Mouse (Mus musculus) CD4-positive, CD25-positive, alpha-beta regulatory T cell, adult 2 months (primary cell): ENCODE measurements around the gene Plekhg3.
A peak's percentile ranks its signal among the peaks of the same experiment; 100 is the strongest.

Experiments
- DNase-seq: peaks from one replicate; pipeline ENCODE4 v3.0.0-alpha.2; 2012; ENCODE audit warnings: low read depth, low spot score

The Plekhg3 gene

DNA sequence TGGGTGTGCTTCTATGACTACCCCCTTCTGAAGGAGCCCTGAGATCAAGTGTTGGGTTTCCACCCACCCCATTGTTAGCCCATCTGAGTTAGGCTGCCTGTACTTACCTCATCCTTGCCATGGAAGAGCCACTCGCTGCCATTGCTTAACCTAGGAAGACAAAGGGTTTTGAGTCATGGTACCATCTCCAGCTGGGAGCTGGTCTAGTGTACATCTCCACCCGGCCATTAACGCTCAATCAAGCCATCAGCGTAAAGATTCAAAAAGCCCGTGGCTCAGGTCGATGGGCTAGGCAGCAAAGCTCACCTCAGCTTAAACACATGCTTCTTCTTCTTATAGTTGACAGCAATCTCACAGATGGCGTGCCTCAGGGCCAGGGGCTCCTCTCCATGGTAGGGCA, 52.8 kb downstream of the Plekhg3 start:
- DNase-seq: no peak

DNA sequence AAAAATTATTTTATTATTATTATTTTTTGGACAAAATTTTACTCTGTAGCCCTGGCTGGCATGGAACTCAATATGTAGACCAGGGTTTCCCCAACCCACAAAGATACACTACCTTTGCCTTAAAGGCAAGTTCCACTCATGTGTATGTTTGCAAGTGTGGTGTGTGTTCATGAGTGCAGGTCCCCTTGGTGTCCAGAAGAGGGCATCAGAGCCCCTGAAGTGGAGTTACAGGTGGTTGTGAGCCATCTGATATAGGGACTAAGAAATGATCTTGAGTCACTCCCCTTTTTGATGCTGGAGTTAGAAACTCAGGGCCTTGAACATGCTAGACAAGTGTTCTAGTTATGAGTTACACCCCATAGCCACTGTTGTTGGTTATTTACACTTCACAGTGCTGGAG, 54.3 kb downstream of the Plekhg3 start:
- DNase-seq: no peak

DNA sequence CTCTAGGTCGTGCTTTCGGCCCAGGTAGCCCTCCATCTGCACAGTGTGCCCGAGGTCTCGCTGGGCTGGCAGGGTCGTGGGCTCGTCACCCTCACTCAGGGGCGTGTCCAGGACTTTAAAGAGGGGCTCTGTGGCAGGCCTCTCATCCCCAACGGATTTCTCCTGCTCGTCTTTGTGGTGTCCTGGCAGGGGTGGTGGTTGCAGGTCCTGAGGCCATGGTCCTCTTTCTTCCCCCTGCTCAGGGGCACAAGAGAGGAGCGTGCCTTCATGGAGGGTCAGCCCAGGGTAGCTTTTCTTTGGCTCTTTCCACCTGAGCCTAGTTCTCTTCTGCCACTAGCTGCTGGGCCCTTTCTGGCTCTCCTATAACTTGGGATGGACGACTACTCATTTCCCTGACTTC, 56.7 kb downstream of the Plekhg3 start:
- no peak for DNase-seq

DNA sequence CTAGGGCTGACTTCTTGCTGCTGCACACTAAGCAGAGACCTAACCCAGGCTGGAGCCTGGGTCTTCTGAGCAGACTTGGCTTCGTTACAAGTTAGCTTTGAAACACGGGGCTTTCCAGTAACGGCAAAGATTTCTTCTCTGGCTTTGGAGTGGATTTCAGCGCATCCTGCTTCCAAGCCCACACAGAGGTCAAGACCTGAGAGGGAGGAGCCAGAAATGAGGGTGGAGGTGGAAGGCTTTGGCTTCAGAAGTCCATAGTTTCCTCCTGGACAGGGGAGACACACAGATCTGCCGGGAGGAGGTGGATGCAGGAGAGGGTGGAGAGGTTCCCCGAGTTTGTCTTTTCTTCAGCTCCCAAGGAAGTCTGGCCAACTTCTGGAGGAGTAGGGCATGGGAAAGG, 58.8 kb downstream of the Plekhg3 start:
- no peak for DNase-seq

DNA sequence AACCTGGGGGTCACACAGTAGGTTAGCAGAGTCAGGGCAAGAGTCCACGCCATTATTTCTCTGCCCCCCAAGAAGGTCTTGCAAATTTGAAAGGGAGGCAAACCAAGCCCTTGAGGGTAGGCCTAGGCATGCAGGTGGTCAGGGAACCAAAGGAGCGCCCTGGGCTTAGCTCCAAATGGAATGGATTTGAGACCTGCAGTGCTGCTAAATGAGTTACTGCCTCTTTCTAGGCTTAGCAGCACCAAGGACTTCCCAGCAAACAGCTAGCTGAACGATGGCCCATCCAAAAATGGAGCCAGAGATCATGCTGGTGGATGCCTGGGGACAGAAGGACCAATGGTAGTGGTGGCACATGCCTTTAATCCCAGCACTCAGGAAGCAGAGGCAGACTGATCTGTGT, 60.3 kb downstream of the Plekhg3 start:
- DNase-seq: no peak

DNA sequence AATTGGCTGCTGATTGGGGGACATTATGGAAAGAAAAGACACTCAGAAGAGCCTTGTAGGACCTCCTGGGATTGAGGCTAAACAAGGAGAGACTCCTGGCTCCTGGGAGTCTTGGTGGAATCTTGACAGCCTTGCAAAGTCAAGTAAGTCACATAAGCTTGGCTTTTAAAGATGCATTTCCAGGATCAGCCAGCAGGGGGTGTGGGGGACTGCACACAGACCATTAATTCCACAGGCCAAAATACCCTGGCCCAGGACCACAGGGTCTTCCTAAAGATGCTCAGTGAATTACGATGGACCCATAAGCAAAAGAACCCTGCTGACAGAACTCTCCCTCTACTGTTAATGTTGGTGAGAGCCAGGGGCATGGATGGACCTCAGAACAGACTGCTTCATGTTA, 61.5 kb downstream of the Plekhg3 start:
- peak; percentile 75 for DNase-seq

DNA sequence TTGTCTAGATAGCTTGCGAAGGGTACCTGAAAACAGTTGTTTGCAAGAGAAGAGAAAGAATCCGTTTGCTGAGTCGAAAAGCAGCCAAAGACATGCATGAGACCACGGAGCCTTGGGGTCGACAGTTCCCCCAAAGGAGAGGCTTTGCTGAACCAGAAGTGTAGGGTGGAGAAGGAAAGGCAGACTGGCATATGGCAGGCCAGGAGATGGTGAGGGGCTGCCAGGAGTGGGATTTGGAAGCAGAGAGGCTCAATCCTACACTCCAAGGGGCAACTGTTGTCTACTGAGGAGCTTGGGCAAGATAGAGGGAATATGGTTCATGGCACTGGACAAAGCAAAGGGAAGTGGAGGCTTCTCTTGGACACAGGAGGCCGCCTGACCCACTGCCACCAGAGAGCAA, 62.6 kb downstream of the Plekhg3 start:
- no peak for DNase-seq

DNA sequence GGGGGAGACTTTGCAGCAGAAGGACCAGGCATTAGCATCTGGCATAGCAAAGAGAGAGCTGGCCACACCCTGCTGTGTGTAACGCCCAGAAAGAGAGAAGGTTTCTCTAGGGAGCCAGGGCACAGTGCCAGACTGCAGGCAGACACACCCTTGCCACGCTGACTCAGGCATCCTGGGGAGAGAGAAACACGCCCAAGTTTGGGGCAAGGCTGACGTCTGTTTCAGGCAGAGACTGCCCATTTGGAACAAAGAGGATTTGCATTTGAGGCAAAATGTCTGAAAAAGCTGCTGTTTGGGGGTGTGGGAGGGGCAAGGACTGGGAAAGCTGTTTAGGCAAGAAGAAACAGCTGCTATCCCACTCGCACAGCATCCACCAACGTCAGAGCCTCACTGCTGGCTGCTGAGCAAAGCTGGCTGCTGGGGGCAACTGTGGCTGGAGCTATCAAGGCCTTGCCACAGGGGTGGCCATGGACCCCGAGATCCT, 63.2 kb downstream of the Plekhg3 start:
- DNase-seq: peak; percentile 25

DNA sequence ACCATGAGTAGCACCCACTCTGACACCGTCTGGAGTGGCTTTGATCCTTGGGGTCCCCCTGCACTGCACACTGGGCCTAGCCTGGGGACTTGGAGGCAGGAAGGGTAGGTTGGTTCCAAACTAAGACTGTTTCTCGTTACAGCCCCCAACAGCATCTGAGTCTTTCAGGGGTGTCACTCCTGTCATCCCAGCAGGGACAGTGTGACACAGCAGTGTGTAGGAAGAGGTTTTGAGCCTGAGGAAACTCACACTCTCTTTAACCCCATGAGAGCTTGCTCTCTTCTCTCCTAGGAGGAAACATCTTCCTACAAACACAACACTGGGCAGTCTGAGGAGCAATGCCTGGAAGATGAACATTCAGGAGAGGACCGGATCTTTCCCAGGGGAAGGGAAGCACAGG, 63.9 kb downstream of the Plekhg3 start:
- no peak for DNase-seq

DNA sequence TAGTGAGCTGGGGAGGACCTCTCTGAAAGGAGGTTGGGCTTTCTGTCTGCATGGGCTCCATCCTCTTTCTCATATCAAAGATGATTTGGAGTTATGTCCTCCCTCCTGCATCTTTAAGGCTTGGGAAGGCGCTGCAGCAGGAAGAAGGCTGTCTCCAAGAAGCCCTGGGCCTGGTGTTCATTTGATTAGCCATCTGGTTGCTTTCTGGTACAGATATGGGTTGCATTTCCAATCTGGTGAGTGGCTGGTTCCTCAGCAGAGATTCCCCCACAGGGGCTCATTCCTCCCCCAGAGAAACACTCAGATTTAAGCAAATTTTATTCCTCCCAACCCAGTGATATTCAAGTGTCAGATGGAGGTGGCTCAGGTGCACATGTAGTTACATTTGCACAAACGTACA, 65.1 kb downstream of the Plekhg3 start:
- DNase-seq: no peak

DNA sequence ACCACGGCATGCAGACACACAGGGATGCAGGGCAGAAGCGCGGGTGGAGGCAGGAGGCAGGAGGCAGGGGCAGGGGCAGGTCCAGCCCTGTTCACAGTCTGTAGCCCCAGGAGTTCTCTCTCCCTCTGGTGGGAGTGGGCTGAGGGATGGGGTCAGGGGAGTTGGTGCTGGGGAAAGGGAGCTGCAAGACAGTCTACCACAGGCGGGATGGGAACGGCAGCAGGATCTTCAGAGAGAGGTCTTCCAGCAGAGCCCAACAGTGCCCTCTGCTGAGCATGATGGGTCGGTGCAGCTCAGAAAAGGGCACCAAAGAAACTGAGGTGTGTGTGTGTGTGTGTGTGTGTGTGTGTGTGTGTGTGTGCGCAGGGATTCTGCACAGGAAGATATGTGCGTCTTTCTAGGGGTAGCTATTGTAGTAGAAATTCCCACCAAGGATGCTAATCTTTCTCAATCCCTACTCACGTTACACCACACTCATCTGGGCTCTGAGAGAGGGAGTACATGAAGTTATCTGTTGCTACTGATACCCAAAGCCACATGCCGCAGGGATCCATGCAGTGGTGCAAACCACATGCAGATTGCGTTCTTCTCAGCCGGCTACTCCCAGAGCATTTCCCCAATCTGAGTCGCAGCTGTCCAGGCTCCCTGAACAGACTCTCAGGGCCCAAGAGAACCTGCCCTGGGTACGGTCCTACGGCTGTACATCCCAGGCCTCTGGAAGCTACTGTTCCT, 65.8 kb downstream of the Plekhg3 start:
- DNase-seq: peak; percentile 67

DNA sequence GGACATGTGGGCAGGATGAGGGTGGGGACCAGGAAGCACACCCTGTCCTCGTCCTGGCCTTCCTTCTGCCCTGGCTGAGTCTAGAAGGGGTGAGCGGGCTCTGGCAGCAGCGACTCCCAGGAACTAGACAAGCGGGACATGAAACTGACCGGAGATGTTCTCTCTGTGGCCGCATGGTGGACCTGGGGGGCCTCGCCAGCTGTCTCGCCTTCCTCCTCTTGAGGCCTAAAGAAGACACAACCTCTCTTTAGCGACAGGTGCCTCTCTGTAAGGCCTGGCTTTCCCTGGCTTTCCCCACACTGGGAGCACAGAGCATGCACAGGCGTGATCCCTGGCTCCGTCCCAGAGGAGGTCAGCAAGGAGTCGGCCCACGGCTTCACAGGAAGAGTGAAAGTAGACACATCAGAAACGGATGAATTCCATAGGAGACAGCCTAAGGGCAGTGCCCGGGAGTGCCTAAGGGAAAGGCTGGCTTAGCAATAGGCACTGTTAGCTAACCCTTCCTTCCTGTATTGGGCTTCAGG, 66.9 kb downstream of the Plekhg3 start:
- DNase-seq: no peak

DNA sequence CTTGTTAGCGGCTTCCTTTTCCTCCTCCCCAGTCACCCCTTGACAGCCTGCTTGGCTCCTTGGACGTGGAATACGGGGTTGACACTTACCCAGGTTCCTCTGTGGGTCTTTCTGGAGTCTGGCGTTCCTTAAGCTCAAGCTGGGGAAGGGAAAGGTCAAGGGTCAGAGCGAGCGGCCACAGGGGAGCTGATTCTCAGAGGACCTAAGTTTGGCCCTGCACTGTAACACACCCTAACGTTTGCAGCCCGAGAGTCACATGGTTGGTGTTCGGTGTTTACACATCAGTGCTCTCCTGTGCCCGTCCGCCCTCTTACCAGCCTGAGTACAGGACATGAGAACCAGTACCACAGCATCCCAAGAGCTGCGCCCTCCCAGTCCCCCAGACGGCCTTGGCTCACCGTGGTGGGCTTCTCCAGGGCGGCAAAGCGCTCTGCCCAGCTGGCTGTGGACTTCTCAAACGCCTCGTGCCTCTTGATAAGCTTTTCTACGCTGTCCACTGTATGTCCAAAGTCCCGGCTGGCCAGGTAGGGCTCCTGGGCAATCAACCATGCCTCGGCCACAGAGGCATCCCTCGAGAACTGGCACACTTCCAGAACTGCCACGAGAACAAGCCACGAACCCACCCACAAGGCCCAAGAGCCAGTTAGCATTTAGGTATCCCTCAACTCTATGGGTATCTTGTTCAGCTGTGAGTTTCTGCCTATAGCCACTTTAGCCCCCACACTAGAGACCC, 67.7 kb downstream of the Plekhg3 start:
- no peak for DNase-seq

DNA sequence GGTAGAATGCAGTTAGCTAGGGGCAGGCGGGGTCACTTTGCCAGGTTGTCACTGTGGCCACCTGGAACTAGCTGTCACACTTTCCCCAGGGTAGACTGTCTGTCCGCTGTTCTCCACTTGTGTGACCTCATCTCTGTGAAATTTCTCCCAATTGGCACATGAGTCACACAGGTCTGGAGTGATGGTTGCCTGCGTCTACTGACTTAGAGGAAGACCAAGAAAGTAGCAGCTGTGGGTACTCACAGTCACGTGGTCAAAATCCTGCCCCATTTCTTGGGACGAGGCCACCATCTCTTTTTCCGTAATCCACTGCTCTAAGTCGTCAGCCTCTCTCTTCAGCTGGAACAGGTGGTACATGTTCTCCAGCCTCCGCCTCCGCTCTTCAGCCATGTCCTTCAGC, 73.1 kb downstream of the Plekhg3 start:
- no peak for DNase-seq

DNA sequence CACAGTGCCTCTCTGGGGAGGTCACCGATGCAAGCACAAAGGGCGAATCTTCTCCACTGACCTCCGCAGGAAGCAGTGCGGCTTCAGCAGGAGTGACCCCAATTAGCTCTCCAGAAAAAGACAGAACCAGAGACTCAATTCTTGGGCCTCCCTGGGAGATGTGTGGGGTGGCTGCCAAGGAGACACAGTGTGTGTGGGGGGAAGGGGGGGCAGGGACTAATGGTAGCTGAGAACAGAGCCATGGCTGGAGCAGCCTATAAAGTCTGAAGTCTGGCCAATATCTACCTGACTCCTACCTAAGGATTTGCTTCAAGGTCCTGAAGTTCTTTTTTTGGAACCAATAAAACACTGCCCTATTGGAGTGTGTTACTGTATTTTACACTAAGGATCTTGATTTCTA, 73.9 kb downstream of the Plekhg3 start:
- no peak for DNase-seq

DNA sequence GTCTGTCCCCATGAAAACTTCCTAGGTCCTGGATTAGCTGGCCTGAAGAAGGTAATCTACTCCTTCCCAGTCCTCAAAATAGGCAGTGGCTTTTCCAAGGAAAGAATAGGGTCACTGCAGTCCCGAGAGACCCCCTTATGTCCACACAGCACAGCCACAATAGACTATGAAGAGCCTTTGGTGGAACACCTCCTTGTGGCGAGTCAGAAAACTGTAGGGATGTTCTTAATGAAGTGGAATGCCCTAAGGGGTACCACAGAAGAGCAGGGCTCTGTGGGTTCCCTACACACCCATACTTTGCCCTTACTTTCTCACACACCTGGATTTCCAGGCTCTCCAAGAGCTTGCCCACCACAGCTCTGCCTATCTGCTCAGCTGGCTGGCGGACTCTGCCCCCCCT, 75.1 kb downstream of the Plekhg3 start:
- DNase-seq: no peak

DNA sequence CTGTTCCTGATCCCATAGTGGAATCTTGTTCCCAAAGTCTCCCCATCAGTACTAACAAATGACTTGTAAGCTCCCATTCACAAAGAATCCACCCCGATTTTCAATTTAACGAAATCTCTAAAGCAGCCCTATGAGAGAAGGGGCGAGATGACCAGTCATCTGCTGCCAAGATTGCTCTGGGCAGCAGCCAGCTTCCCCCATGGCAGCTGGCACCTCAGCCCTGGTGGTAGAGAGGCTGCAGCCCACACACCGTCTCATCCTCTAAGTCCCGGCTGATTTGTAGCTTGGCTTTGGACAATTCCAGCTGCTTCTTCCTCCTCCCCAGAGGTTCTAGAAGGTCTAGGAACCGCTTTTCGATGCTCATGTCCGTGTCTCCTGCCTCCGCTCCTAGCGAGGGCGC, 77.5 kb downstream of the Plekhg3 start:
- DNase-seq: no peak

DNA sequence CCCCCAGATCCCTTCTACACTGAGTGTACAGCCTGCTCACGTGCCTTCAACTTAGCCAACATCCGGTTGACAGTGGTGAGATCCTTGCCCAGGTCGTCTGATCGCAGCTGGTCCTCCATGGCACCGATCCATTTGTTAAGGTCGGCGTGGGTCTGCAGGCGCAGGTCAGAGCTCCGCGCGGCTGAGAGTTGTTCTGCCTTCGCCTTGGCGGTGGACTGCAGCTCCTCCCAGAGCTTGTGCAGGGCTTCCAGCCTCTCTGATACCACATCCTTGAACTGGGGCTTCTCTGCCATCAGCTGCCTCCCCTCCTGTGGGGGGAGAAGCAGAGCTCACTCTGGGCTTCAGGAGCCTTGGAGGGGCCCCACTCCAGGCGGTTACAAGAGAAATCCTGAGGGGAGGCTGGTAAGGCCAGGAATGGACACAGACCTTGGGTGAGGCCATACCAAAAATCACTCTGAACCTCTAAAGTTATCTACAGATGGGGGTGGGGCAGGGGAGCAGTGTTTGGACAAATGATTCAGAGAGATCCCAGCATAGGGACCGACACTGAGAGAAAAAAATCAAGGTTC, 78.4 kb downstream of the Plekhg3 start:
- DNase-seq: no peak

DNA sequence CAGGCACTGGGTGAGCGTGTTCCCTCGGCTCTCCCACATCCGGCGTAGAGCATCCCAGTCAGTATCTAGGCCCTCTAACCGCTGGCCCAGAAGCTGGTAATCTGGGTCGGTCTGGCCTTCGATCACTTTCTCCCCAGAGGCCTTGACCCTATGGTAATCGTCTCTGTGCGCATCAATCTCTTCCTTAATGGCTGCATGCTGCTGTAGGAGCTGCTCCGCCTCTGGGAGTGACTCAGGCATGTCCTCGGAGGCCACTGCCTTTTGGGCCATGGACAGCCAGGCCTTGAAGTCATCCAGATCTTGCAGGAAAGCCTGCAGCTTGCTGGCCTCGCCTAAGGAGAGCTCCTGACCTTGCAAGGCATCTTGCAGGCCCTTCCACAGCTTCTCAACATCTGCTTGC, 81.9 kb downstream of the Plekhg3 start:
- DNase-seq: no peak

DNA sequence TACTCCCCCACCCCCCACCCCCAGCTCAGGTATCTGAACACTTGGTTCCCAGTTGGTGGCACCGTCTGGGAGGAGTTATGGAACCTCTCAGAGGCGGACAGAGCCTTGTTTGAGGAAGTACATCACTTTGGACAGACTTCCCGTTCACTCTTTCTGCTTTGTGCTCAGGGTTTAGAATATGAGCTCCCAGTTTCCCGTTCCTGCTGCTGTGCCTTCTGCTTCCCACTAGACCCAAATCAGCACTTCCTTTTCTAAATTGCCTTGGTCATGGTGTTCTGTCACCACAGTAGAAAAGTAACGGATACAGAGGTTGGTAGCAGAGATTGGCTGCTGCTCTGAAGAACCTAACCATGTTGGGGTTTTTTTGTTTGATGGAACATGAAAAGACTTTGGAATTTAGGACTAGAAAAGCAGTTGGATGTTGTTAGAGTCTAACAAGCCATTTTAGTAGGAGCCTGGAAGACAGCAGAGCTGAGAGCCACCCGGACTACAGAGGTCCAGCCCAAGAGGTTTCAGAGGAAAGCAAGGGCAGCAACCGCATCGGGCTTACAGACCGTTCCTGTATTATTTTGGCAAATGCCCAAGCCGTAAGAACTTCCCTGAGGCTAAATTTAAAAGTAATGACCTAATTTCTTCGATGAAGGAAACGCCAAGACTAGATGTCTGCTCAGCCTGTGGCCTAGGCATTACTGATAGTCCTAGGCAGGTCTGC, 84.3 kb downstream of the Plekhg3 start:
- no peak for DNase-seq

DNA sequence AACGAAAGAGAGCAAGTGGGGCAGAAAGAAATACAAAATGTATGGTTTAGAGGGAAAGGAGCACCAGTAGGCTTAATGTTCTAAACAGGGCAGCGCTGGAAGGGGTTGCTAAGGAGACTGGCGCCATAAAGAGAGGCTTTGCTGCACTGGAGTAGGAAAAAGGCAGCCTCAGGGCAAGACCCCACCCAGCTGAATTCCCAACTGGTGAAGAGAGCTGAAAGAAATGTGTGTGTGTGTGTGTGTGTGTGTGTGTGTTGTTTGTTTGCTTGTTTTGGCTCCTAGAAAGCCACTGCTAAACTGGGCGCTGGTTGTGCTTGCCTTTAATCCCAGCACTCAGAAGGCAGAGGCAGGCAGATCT, 84.9 kb downstream of the Plekhg3 start:
- no peak for DNase-seq

DNA sequence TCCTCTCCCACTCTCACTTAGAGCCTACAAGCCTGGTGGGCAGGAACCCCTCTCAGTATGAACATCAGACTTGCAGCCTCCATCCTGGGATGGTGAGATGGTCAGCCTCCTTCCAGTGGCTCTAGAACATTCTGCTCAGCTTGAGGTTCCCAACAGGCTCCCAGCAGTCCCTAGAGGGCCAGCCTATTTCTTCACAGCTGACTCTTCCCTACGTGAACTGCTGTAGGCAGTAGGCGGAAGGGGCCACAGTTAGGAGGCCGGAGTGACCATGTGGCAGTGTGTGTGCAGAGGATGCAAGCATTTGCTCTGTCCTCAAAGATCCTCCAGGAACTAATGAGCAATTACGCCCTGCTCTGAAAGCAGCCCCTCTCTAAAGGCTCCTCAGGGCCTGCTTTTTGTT, 87.5 kb downstream of the Plekhg3 start:
- no peak for DNase-seq
